Mouse (Mus musculus): ENCODE measurements at regions not wholly inside any gene's neighbourhood (a gene's known extent, or its start where the extent isn't known, plus 50 kb on each side); places are given as distances from the start of the nearest gene placed in this dataset.

DNA sequence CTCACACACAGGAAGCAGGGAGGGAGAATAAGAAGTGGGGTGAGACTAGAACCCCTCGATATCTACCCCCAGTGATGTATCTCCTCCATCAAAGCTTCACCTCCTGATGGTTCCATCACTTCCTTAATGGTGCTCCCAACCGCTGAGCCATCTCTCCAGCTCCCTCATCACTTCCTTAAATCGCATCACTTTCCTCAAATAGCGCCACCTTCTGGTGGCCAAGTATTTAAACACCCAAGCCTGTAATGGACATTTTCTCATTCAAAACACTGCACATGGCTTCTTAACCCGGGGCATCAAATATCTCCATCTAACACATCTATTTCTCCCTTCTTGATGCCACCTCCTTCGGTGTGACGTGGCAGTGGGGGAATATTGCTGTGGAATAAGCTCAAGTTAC, 324.3 kb upstream of the Tmem132c start:
- no peak for DNase-seq (ENCODE audit: low spot score in 2 of 2)

DNA sequence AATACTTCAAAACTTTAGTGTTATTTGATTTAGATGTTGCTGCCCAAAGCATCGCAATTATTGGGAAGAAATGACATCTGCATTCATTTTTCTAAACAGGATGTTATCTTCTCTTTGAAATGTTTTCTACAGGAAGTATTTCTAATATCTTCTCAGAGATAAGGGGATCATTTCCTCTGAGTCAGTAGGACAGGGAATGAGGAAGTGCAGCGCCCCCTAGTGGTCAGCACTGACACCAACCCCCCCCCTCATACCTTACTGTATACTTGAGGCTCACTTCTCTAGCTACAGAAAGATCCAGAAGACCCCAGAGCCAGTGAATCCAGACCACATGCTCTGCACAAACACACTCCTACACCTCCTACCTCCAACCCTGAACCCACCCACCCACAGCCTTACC, 308.1 kb upstream of the Tmem132c start:
- DNase-seq (ENCODE audit: low spot score in 2 of 2): no peak

DNA sequence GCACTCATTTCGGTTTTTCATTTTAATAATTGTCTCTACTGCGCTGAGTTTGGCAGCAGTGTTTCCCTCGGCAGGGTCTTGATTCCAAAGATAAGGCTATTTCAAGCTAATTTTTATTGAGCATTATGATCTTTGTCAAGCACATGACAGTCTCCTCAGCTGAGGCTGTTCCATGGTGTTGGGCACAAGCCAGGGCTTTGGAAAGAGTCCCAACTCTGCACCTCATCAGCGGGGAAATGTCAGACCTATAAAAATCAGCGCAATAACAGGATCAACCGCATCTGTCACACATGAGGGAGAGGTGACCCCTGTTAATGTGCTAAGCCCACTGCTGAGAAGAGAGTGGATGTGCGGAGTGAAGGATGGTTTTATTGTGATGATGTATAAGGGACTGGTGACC, 296.7 kb upstream of the Tmem132c start:
- no peak for DNase-seq (ENCODE audit: low spot score in 2 of 2)

DNA sequence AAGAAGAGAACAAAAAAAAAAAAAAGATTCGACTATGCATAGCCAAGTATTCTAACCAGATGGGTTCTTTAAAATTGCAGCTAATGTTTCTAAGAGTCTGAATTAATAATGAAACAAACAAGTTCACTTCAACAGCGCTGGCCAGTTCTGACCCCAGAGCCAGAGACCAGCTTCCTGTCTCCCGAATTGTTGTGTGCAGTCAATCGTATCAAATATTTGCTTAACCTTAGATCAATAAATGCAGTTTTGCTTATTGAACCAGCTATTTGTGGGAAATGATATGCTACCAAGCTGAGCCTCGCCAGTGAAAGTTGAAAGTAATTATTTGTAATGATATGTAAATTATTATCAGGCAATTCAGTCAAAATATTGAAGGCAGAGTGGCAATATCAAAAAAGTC, 287.4 kb upstream of the Tmem132c start:
- DNase-seq (ENCODE audit: low spot score in 2 of 2): no peak

DNA sequence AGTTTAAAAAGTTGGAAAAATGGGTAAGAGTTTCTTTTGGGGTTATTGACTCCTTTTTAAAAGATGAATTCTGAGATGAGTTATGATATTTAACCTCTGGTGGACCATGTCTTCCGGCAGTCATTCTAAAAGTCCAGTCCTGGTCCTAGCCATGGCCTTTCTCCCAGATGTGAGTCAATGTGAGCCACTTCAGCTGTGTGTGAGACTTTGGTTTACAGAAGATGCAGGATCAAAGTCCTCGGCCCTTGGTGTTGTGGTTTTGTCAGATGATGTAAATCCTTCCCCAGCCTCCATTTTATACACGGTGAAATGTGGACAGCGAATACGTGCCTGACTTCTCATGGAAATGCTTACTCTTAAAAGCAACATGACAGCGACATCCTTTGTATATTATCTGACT, 287.0 kb upstream of the Tmem132c start:
- no peak for DNase-seq (ENCODE audit: low spot score in 2 of 2)

DNA sequence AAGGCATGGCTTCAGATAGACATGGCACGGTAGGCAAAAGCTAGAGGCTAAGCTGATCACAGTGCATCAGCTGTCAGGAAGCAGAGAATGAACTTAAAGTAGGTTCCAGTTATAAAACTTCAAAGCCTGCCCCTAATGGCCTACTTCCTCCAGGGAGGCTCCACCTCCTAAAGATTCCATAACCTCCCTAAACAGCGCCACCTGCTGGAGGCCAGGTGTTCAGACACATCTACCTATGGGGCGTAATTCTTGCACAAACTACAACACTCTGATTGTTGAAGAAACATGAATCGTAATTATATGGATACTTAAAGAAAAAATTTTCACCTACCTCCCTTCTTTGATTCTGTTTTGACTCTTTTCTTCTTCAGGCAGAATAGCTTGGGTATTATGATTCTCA, 277.0 kb upstream of the Tmem132c start:
- DNase-seq (ENCODE audit: low spot score in 2 of 2): no peak

DNA sequence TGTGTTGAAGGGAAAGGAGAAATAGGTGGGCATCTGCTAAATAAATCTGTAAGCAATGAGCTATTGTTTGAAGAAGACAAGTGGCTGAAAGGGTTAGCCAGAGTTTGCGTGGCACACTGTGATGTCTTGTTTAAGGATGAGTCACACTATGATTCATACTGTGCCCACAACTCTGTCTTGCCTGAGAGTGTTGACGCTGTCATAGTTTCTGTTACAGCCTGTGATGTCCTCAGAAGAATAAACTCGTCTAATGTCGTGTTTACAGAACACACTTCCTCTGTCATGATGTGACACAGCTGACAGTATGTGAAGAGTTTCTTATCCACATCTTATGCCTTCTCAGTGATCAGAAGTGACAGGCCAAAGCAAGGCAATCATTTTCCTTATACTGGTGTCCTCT, 274.5 kb upstream of the Tmem132c start:
- DNase-seq (ENCODE audit: low spot score in 2 of 2): no peak

DNA sequence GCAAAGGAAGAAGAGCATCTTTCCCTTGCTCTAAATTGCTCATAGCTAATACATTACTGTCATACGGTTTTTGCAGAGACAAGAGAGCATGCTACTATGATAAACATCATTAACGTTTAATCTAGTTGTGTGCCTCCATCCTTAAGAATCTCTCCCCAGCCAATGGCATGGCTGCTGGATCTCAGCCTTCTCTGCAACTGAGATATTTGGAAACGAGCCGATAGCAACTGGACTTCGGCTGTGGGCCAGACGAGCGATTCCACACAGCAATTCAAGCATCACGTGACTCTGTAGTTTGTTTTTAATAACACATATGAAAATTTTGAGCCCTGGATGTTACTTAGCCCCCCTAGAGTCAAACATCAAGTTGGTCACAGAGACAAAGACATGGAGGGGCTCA, 272.2 kb upstream of the Tmem132c start:
- no peak for DNase-seq (ENCODE audit: low spot score in 2 of 2)

DNA sequence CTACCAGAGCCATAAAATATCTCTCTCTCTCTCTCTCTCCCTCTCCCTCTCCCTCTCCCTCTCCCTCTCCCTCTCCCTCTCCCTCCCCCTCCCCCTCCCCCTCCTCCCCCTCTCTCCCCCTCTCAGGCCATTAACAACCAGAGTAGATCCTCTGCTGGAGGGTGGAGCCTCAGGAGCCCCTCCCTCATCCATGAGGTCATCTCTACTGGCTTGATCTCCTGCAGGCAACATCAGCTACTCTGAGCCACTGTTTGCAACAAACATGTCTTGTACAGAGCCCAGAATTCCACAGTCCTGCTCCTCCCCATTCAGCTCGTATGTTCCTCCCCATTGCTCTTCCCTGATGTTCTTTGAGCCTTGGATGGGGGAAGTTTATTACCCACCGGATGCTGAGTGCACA, 270.3 kb upstream of the Tmem132c start:
- DNase-seq (ENCODE audit: low spot score in 2 of 2): no peak

DNA sequence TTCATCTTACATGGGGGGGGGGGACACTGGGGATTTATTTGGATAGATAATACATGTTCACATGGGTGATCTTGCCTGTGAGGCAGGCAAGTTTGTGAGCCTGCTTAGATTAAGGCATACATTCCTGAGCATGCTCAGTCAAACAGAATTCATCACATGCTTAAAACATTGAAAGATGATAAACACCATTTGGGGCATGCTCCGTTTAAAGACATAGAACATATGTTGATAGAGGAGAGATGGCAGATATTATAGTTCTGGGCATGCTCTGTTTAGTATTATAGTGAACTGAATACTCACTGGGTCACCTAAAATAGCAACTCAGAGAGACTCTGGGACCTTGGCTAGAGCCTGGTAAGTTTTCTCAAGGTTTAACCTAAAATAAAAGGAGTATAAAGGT, 269.6 kb upstream of the Tmem132c start:
- no peak for DNase-seq (ENCODE audit: low spot score in 2 of 2)

DNA sequence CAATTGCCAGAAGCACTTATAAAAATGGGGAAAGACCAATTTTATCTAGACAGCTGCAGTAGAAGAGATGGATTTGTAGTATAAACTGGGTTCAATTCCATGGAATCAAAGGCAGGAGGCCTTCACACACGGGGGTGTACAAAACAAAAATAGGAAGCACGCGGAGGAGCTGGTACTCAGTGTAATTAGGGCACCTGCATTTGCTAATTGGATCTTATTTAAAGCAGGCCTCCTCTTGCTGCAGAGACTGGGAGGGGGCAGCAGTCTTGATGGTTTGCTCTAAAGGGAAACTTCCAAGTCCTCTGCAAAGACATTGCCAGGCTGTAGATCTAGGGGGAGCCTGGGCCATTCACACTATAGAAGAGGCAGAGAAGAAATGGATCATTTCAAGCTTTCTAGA, 268.2 kb upstream of the Tmem132c start:
- DNase-seq (ENCODE audit: low spot score in 2 of 2): peak in 1 of 2 experiments; percentile 29

DNA sequence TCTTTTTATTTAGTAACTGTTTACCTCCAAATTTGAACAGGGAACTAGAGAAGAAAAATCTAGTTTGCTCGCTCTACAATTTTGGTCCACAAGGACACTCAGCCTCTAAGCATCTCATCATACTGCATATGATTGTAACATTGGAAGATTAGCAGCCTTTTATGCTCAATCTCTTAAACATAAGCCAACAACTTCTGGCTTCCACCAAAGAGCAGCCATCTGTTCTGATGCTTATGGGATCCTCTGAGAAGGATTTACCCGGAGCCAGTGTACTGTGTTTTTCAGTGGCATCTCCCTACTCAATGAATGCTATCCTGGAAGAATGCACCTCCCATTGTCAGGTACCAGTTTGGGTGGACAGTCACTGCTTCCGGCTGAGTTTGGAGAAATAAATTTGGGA, 267.0 kb upstream of the Tmem132c start:
- peak in 1 of 2 experiments; percentile 14 for DNase-seq (ENCODE audit: low spot score in 2 of 2)

DNA sequence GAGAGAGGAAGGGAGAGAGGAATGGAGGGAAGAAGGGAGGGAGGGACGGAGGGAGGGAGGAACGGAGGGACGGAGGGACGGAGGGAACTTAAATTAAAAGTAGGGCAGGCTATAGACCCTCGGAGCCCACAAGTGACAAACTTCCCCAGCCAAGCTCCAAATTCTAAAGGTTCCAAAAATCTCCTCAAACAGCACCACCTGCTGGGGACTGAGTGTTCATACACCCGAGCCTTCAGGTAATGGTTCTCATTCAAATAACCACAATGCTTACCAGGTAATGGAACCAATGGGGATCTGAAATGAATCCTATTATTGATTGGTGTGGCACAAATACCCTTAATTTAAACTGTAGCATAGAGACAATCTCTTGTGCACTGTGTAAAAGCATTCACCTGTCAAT, 246.0 kb upstream of the Tmem132c start:
- no peak for DNase-seq (ENCODE audit: low spot score in 2 of 2)

DNA sequence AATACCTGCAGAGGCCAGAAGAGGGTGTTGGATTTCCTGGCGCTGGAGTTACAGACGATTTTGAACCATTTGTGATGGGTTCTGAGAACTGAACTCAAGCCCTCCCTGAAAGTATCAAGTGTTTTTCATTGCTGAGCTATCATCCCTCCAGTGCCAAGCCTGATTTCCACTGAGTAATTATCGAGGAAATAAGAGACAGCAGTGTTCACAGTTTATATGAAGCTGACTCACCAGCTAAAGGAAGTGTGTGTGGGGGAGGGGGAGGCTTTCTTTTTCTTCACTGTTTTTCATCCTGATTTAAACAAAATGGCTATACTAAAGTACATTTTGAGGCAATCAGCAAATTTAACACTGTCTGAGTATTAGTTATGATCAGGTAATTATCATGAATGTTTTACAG, 227.4 kb upstream of the Tmem132c start:
- no peak for DNase-seq (ENCODE audit: low spot score in 2 of 2)

DNA sequence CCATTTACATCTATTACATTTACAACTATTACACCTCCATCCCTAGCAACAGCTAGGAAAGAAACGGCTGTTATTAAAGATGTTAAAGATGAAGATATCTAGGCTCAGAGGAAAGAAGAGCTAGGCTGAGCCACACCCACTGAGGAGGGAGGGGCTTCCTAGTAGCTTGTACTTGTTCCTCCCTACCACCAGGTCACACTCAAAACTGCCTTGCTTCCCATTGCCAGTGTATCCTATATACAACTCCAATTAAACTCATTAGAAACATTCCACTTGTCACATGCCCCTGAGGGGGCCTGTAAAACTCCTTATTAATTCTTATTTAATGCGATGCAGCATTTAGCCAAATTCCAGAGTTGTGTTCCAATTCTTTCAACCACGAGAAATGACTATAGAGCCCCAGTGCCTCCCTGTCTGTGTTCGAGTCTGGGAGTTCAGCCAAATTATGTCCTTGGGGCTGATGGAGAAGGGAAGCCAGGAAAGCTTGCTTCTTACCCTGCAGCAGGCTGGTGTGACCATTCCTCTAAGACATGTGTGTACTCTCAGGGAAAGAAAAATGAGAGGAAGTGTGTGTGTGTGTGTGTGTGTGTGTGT, 225.0 kb upstream of the Tmem132c start:
- DNase-seq (ENCODE audit: low spot score in 2 of 2): no peak

DNA sequence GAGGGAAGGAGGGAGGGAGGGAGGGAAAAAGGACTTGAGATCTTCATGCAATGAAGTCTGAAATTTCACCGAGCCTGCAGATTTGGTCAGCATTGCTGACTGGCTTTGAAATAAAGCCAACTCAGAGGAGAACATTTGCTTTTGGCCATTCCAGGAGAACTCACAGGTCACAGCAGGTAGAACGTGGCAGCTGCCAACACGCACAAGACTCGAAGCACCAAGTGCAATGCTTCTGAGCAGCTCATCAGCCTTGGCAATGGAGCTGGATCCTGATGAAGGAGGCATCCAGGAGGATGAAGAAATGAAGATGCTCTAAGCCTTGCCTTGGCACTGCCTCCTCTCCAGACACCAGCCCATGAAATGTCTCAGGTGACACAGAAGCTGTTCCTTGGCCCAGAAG, 223.6 kb upstream of the Tmem132c start:
- DNase-seq (ENCODE audit: low spot score in 2 of 2): no peak

DNA sequence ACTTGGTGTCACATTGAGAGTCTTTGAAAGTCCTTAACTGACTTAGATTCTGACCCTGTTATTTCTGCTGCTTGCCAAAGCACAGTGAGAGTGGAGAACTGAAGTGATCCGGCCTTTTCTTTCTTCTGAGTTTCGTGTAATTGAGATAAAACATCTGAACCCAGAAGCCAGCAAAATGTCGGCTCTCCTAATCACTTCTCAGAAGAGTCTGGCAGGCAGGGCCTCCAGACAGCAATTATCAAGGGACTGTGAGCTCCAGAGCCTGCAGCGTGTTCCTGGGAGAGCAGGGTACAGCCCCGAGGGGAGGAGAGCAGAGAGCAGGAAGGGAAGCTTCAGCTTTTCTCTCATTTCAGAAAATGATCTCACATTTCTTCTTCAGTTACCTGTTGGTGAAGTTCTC, 205.1 kb upstream of the Tmem132c start:
- no peak for DNase-seq (ENCODE audit: low spot score in 2 of 2)

DNA sequence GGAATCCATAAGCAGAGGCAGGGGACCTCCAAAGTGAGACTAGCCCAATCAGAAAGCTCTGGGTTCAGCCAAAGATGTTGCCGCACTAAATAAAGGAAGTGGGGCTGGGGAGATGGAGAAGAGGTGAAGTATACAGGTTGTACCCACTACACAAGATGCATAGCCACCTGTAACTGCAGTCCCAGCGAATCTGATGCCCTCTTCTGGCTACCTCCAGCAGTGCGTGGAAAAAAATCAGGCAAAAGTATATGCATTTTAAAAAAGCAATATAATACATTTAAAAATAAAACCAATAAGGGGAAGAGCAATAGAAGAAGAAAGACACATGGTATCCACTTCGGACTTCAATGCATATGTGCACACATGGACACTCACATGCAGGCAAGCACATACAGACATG, 183.8 kb upstream of the Tmem132c start:
- DNase-seq (ENCODE audit: low spot score in 2 of 2): no peak

DNA sequence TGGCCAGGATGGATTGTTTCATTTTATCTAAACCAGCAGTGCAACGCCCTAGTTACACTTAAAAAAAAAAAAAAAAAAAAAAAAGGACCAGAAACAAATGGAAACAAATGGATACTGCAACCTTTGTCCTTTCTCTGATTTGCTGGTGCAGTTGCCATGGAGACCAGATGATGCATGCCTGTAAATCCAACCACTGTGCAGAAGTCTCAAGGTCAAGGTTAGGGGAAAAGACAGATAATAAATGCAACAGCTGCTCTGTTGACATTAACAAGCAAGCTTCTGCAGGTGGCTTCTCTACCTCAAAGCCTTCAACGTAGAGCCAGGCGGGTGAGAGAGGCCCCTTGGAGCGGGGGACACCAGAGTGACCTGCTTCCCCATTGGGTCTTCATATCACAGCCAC, 167.3 kb upstream of the Tmem132c start:
- DNase-seq (ENCODE audit: low spot score in 2 of 2): no peak

Data from left cerebral cortex, adult 8-10 months (tissue).